Mouse (Mus musculus): Measurements from ENCODE around the gene Nfs1. TPM values are rescaled to one million over a fixed set of nuclear protein-coding genes. Genes with fewer than 3 reads are reported as not detected.

Nfs1 gene
- polyA plus RNA-seq, 1 experiment from 2014 or later: 64.8 TPM

GRCm38 (mm10) chr2:156079183-156079560 lies 64.8 kb downstream of the Nfs1 start:
- WGBS: 78% methylated on average over 8 of the region's 8 CpGs
- no peak for ATAC-seq (ENCODE audit: insufficient number of reproducible peaks, insufficient read depth, low FRiP score, low read depth)
- Histone ChIP-seq H3K9ac (ENCODE audit: low read length) (no peak overlapping the region), H3K36me3 (ENCODE audit: control insufficient read depth, insufficient read depth, low read length) (peaks cover 48% of the 10 kb centered on the region), H3K4me1 (ENCODE audit: control insufficient read depth in 2 of 2, insufficient read depth in 2 of 2, low read length in 2 of 2) (peaks cover 11 to 19% of the 10 kb centered on the region in 2 experiments; a peak in 3 of 4 replicates), H3K9me3 (ENCODE audit: control insufficient read depth, low read length) (no peaks in the 10 kb centered on the region), H3K4me2 (ENCODE audit: low read length) (no peak overlapping the region), H3K27me3 (ENCODE audit: control insufficient read depth, insufficient read depth, low read length) (no peaks in the 10 kb centered on the region), H3K27ac (replicated peaks in 1 of 2; ENCODE audit: control insufficient read depth in 1 of 2, insufficient read depth in 1 of 2, low read depth in 2 of 2, low read length in 2 of 2) (no peak overlapping the region), H3K4me3 (ENCODE audit: control insufficient read depth in 1 of 2, insufficient read depth in 1 of 2, low read depth in 1 of 2, low read length in 2 of 2) (no peak overlapping the region)

DNA sequence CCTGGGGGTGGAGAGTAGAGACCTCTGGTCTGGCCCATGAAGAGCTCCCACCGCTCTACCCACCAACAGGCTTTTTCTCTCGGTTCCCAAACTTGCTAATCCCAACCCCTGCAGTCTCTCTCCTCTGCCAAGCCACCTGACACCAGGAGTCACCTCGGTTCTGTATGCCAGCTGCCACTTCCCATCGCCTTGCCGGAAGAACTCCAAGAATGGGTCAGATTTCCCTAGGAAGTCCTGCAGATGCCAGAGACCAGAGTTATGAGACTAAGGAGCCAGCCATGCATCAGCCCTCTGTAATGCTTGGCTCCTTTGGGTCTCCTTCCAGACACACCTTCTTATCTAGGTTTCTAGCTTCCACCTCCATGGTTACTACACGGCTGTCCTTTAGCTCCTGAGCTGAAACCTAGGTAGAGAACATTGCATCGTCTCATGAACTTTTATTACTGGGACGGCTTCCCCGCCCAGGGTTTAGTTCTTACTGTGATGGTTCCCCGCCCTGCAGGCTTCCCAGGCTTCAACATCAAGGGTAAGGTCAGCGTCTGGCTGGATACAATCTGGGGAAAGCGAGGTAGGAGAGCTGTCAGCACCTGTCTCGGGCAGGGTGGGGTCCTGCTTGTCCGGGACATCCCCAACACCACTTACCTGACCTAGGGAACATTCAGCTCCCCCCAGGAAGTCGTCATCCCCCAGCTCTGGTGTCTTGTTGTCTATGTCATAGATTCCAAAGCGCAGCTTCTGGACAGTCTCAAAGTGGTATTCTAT lies 65.4 kb downstream of the Nfs1 start:
- no peak overlapping the region for H3K27ac ChIP-seq (replicated peaks in 1 of 2; ENCODE audit: control insufficient read depth in 1 of 2, insufficient read depth in 1 of 2, low read depth in 2 of 2, low read length in 2 of 2)
- H3K27me3 ChIP-seq (ENCODE audit: control insufficient read depth, insufficient read depth, low read length): no peaks in the 10 kb centered on the region
- H3K4me3 ChIP-seq (ENCODE audit: control insufficient read depth in 1 of 2, insufficient read depth in 1 of 2, low read depth in 1 of 2, low read length in 2 of 2): no peak overlapping the region
- no peak overlapping the region for H3K9ac ChIP-seq (ENCODE audit: low read length)
- WGBS: 86% methylated on average over 16 of the region's 16 CpGs
- H3K36me3 ChIP-seq (ENCODE audit: control insufficient read depth, insufficient read depth, low read length): peaks cover 54% of the 10 kb centered on the region
- no peak overlapping the region for H3K4me2 ChIP-seq (ENCODE audit: low read length)
- H3K9me3 ChIP-seq (ENCODE audit: control insufficient read depth, low read length): no peaks in the 10 kb centered on the region
- H3K4me1 ChIP-seq (ENCODE audit: control insufficient read depth in 2 of 2, insufficient read depth in 2 of 2, low read length in 2 of 2): peaks cover 11 to 19% of the 10 kb centered on the region in 2 experiments; a peak in 3 of 4 replicates
- ATAC-seq (ENCODE audit: insufficient number of reproducible peaks, insufficient read depth, low FRiP score, low read depth): no peak

GRCm38 (mm10) chr2:156077461-156077860 lies 66.5 kb downstream of the Nfs1 start:
- Histone ChIP-seq H3K4me3 (ENCODE audit: control insufficient read depth in 1 of 2, insufficient read depth in 1 of 2, low read depth in 1 of 2, low read length in 2 of 2) (no peak overlapping the region), H3K27ac (replicated peaks in 1 of 2; ENCODE audit: control insufficient read depth in 1 of 2, insufficient read depth in 1 of 2, low read depth in 2 of 2, low read length in 2 of 2) (no peak overlapping the region), H3K4me1 (ENCODE audit: control insufficient read depth in 2 of 2, insufficient read depth in 2 of 2, low read length in 2 of 2) (peaks cover 11 to 16% of the 10 kb centered on the region in 2 experiments; a peak in 3 of 4 replicates), H3K36me3 (ENCODE audit: control insufficient read depth, insufficient read depth, low read length) (peaks cover 65% of the 10 kb centered on the region), H3K9me3 (ENCODE audit: control insufficient read depth, low read length) (no peaks in the 10 kb centered on the region), H3K27me3 (ENCODE audit: control insufficient read depth, insufficient read depth, low read length) (no peaks in the 10 kb centered on the region), H3K9ac (ENCODE audit: low read length) (no peak overlapping the region), H3K4me2 (ENCODE audit: low read length) (no peak overlapping the region)
- 85% methylated on average over 7 of the region's 7 CpGs for WGBS
- no peak for ATAC-seq (ENCODE audit: insufficient number of reproducible peaks, insufficient read depth, low FRiP score, low read depth)

GRCm38 (mm10) chr2:156073725-156074124 lies 70.3 kb downstream of the Nfs1 start:
- H3K9ac ChIP-seq (ENCODE audit: low read length): no peak overlapping the region
- H3K4me2 ChIP-seq (ENCODE audit: low read length): no peak overlapping the region
- ATAC-seq (ENCODE audit: insufficient number of reproducible peaks, insufficient read depth, low FRiP score, low read depth): no peak
- 94% methylated on average over 15 of the region's 15 CpGs for WGBS
- H3K27me3 ChIP-seq (ENCODE audit: control insufficient read depth, insufficient read depth, low read length): no peaks in the 10 kb centered on the region
- peaks cover 2% of the 10 kb centered on the region; the same call in 1 of the 2 replicates for H3K9me3 ChIP-seq (ENCODE audit: control insufficient read depth, low read length)
- no peak overlapping the region for H3K27ac ChIP-seq (replicated peaks in 1 of 2; ENCODE audit: control insufficient read depth in 1 of 2, insufficient read depth in 1 of 2, low read depth in 2 of 2, low read length in 2 of 2)
- no peaks in the 10 kb centered on the region for H3K4me1 ChIP-seq (ENCODE audit: control insufficient read depth in 2 of 2, insufficient read depth in 2 of 2, low read length in 2 of 2)
- H3K36me3 ChIP-seq (ENCODE audit: control insufficient read depth, insufficient read depth, low read length): peaks cover 97% of the 10 kb centered on the region
- H3K4me3 ChIP-seq (ENCODE audit: control insufficient read depth in 1 of 2, insufficient read depth in 1 of 2, low read depth in 1 of 2, low read length in 2 of 2): no peak overlapping the region

Other genes starting within 250 kb of the Nfs1 start
- gene Uqcc1, start 213.9 kb downstream of the Nfs1 start, polyA plus RNA-seq (2014; fragmentation: Nextera tagmentation; extraction: Ambion mirVana): 110 and 116 TPM in 2 replicates
- gene Gm15557, start 203.5 kb downstream of the Nfs1 start, polyA plus RNA-seq (2014; fragmentation: Nextera tagmentation; extraction: Ambion mirVana): not detected in 2 replicates
- gene Gdf5, start 198.8 kb downstream of the Nfs1 start, polyA plus RNA-seq (2014; fragmentation: Nextera tagmentation; extraction: Ambion mirVana): 0.27 and 0.44 TPM in 2 replicates
- 6.9 and 7.2 TPM in 2 replicates for gene Cep250, start 187.7 kb downstream of the Nfs1 start, polyA plus RNA-seq (2014; fragmentation: Nextera tagmentation; extraction: Ambion mirVana)
- 0.47 and 1.7 TPM in 2 replicates for gene 6430550D23Rik, start 136.2 kb downstream of the Nfs1 start, polyA plus RNA-seq (2014; fragmentation: Nextera tagmentation; extraction: Ambion mirVana)
- 169 and 188 TPM in 2 replicates for gene Ergic3, start 136.1 kb downstream of the Nfs1 start, polyA plus RNA-seq (2014; fragmentation: Nextera tagmentation; extraction: Ambion mirVana)
- gene Fer1l4, start 91.2 kb downstream of the Nfs1 start, polyA plus RNA-seq (2014; fragmentation: Nextera tagmentation; extraction: Ambion mirVana): not detected in 2 replicates
- 1.8 and 2.3 TPM in 2 replicates for gene Spag4, start 79.0 kb downstream of the Nfs1 start, polyA plus RNA-seq (2014; fragmentation: Nextera tagmentation; extraction: Ambion mirVana)
- gene Cpne1, start 32.2 kb downstream of the Nfs1 start, polyA plus RNA-seq (2014; fragmentation: Nextera tagmentation; extraction: Ambion mirVana): 21.8 and 22.1 TPM in 2 replicates
- 20.6 and 21.2 TPM in 2 replicates for gene Rbm12, start 32.2 kb downstream of the Nfs1 start, polyA plus RNA-seq (2014; fragmentation: Nextera tagmentation; extraction: Ambion mirVana)
- gene Gm28036, start 17.1 kb downstream of the Nfs1 start, polyA plus RNA-seq (2014; fragmentation: Nextera tagmentation; extraction: Ambion mirVana): 7.6 and 9.4 TPM in 2 replicates
- gene Romo1, start 147 bp downstream of the Nfs1 start, polyA plus RNA-seq (2014; fragmentation: Nextera tagmentation; extraction: Ambion mirVana): 463 and 501 TPM in 2 replicates
- 407 and 423 TPM in 2 replicates for gene Rbm39, start 36.1 kb upstream of the Nfs1 start, polyA plus RNA-seq (2014; fragmentation: Nextera tagmentation; extraction: Ambion mirVana)
- 44.6 and 51.3 TPM in 2 replicates for gene Phf20, start 52.3 kb upstream of the Nfs1 start, polyA plus RNA-seq (2014; fragmentation: Nextera tagmentation; extraction: Ambion mirVana)
- 3.0 and 3.7 TPM in 2 replicates for gene Cnbd2, start 168.1 kb upstream of the Nfs1 start, polyA plus RNA-seq (2014; fragmentation: Nextera tagmentation; extraction: Ambion mirVana)
- gene Scand1, start 168.5 kb upstream of the Nfs1 start, polyA plus RNA-seq (2014; fragmentation: Nextera tagmentation; extraction: Ambion mirVana): 63.5 and 68.9 TPM in 2 replicates

Measured in heart, embryonic 14.5 days (tissue).